Mouse (Mus musculus): ENCODE measurements at regions not wholly inside any gene's neighbourhood (a gene's known extent, or its start where the extent isn't known, plus 50 kb on each side); places are given as distances from the start of the nearest gene placed in this dataset.

DNA sequence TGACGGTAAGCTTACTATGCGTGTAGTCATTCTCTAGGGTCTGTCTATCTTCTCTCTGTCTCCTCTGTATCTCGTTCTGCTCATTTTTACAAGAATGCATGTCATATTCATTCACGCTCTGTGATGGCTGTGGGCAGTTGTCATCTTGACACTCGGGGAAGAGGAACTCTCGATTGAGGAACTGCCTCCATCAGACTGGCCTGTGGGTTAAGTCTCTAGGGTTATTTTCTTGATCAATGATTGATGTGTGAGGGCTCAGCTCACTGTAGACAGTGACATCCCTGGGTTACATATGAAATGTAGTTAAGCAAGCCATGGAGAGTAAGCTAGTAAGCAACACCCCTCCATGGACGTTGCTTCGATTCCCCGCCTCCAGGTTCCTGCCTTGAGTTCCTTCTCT is 178.0 kb upstream of the Rreb1 start:
- no peak overlapping the region for H3K27ac ChIP-seq (ENCODE audit: insufficient read depth, low read length)
- 91% methylated on average over 9 of the region's 9 CpGs for WGBS
- DNase-seq = no peak
- no peak for TF ChIP-seq POLR2A (IDR thresholded peaks at IDR 0.05; ENCODE audit: borderline replicate concordance, insufficient read depth, low read length)
- TF ChIP-seq CTCF (IDR thresholded peaks at IDR 0.05; ENCODE audit: borderline replicate concordance, insufficient read depth, low read depth, low read length) = no peak
- H3K4me3 ChIP-seq (replicated peaks; ENCODE audit: insufficient read depth, low read depth, low read length) = no peak overlapping the region
- H3K27me3 ChIP-seq (ENCODE audit: control insufficient read depth, insufficient read depth, low read length) = no peaks in the 10 kb centered on the region
- H3K4me1 ChIP-seq (ENCODE audit: control insufficient read depth, insufficient read depth, low read length) = no peaks in the 10 kb centered on the region

GRCm38 (mm10) chr13:37601068-37601467 is 177.1 kb upstream of the Rreb1 start:
- 64% methylated on average over 7 of the region's 7 CpGs for WGBS
- H3K4me1 ChIP-seq (ENCODE audit: control insufficient read depth, insufficient read depth, low read length) = no peaks in the 10 kb centered on the region
- H3K4me3 ChIP-seq (replicated peaks; ENCODE audit: insufficient read depth, low read depth, low read length) = no peak overlapping the region
- H3K27me3 ChIP-seq (ENCODE audit: control insufficient read depth, insufficient read depth, low read length) = no peaks in the 10 kb centered on the region
- TF ChIP-seq POLR2A (IDR thresholded peaks at IDR 0.05; ENCODE audit: borderline replicate concordance, insufficient read depth, low read length) = no peak
- no peak for TF ChIP-seq CTCF (IDR thresholded peaks at IDR 0.05; ENCODE audit: borderline replicate concordance, insufficient read depth, low read depth, low read length)
- no peak overlapping the region for H3K27ac ChIP-seq (ENCODE audit: insufficient read depth, low read length)
- DNase-seq = no peak

DNA sequence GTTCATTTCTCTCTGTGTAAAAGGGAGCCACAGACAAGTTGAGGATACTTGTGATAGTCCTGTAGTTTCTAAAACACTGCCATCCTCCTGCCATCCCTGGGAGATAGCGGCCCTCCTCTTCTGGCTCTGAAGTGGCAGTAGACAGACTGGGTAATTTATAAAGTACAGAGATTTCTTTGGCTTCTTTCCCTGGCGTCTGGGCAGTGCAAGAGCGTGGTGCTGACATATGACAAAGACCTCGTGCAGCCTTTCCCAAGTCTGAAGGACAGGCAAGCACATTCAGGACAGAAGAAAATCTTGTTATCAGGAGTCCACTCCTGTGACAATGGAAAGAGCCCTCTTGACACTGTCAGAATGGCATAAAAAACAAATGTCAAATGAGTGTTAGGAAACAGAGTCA is 175.9 kb upstream of the Rreb1 start:
- DNase-seq = no peak
- Histone ChIP-seq H3K27me3 (ENCODE audit: control insufficient read depth, insufficient read depth, low read length) (no peaks in the 10 kb centered on the region), H3K4me3 (replicated peaks; ENCODE audit: insufficient read depth, low read depth, low read length) (no peak overlapping the region), H3K4me1 (ENCODE audit: control insufficient read depth, insufficient read depth, low read length) (no peaks in the 10 kb centered on the region), H3K27ac (ENCODE audit: insufficient read depth, low read length) (no peak overlapping the region)
- 11% methylated on average over 4 of the region's 4 CpGs for WGBS
- no peak for TF ChIP-seq CTCF (IDR thresholded peaks at IDR 0.05; ENCODE audit: borderline replicate concordance, insufficient read depth, low read depth, low read length)
- TF ChIP-seq POLR2A (IDR thresholded peaks at IDR 0.05; ENCODE audit: borderline replicate concordance, insufficient read depth, low read length) = no peak

- no peak overlapping the region for H3K27ac ChIP-seq (ENCODE audit: insufficient read depth, low read length)
- H3K4me1 ChIP-seq (ENCODE audit: control insufficient read depth, insufficient read depth, low read length) = no peaks in the 10 kb centered on the region
- 81% methylated on average over 8 of the region's 8 CpGs for WGBS
- TF ChIP-seq POLR2A (IDR thresholded peaks at IDR 0.05; ENCODE audit: borderline replicate concordance, insufficient read depth, low read length) = no peak
- no peak for TF ChIP-seq CTCF (IDR thresholded peaks at IDR 0.05; ENCODE audit: borderline replicate concordance, insufficient read depth, low read depth, low read length)
- DNase-seq = no peak
- no peaks in the 10 kb centered on the region for H3K27me3 ChIP-seq (ENCODE audit: control insufficient read depth, insufficient read depth, low read length)
- no peak overlapping the region for H3K4me3 ChIP-seq (replicated peaks; ENCODE audit: insufficient read depth, low read depth, low read length)
Measured at GRCm38 (mm10) chr13:37603226-37603994, 174.8 kb upstream of the Rreb1 start.

- TF ChIP-seq POLR2A (IDR thresholded peaks at IDR 0.05; ENCODE audit: borderline replicate concordance, insufficient read depth, low read length) (no peak), CTCF (IDR thresholded peaks at IDR 0.05; ENCODE audit: borderline replicate concordance, insufficient read depth, low read depth, low read length) (no peak)
- no peak overlapping the region for H3K27ac ChIP-seq (ENCODE audit: insufficient read depth, low read length)
- WGBS = 90% methylated on average over 5 of the region's 5 CpGs
- no peak for DNase-seq
- H3K4me1 ChIP-seq (ENCODE audit: control insufficient read depth, insufficient read depth, low read length) = no peaks in the 10 kb centered on the region
- H3K4me3 ChIP-seq (replicated peaks; ENCODE audit: insufficient read depth, low read depth, low read length) = no peak overlapping the region
- H3K27me3 ChIP-seq (ENCODE audit: control insufficient read depth, insufficient read depth, low read length) = no peaks in the 10 kb centered on the region
Measured at GRCm38 (mm10) chr13:37606250-37606649, 171.9 kb upstream of the Rreb1 start.

DNA sequence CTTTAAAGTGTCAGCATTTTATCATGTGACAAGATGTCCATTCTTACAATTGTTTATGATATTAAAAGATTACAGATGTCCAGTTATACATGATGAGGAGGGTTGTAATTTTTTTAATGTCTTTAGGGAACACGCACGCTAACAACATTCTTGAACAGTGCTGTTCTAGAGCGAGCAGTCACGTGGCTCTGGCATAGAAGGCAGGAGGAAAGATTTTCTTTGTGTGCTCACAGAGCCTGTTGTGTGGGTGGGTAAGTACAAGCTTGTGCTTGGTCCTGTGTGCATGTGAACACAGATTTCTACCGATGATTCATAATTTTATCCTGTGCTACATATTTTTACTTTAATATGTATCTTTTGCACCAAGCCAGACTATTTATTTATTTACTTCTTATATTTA is 169.1 kb upstream of the Rreb1 start:
- TF ChIP-seq CTCF (IDR thresholded peaks at IDR 0.05; ENCODE audit: borderline replicate concordance, insufficient read depth, low read depth, low read length) = no peak
- DNase-seq = no peak
- H3K27me3 ChIP-seq (ENCODE audit: control insufficient read depth, insufficient read depth, low read length) = no peaks in the 10 kb centered on the region
- 81% methylated on average over 5 of the region's 5 CpGs for WGBS
- H3K4me3 ChIP-seq (replicated peaks; ENCODE audit: insufficient read depth, low read depth, low read length) = no peak overlapping the region
- no peaks in the 10 kb centered on the region for H3K4me1 ChIP-seq (ENCODE audit: control insufficient read depth, insufficient read depth, low read length)
- H3K27ac ChIP-seq (ENCODE audit: insufficient read depth, low read length) = no peak overlapping the region

- H3K4me3 ChIP-seq (replicated peaks; ENCODE audit: insufficient read depth, low read depth, low read length) = no peak overlapping the region
- TF ChIP-seq POLR2A (IDR thresholded peaks at IDR 0.05; ENCODE audit: borderline replicate concordance, insufficient read depth, low read length) (no peak), CTCF (IDR thresholded peaks at IDR 0.05; ENCODE audit: borderline replicate concordance, insufficient read depth, low read depth, low read length) (no peak)
- no peak overlapping the region for H3K27ac ChIP-seq (ENCODE audit: insufficient read depth, low read length)
- DNase-seq = no peak
- no peaks in the 10 kb centered on the region for H3K4me1 ChIP-seq (ENCODE audit: control insufficient read depth, insufficient read depth, low read length)
- WGBS = 93% methylated on average over 3 of the region's 3 CpGs
- H3K27me3 ChIP-seq (ENCODE audit: control insufficient read depth, insufficient read depth, low read length) = no peaks in the 10 kb centered on the region
Measured at GRCm38 (mm10) chr13:37611387-37611786, 166.8 kb upstream of the Rreb1 start.

DNA sequence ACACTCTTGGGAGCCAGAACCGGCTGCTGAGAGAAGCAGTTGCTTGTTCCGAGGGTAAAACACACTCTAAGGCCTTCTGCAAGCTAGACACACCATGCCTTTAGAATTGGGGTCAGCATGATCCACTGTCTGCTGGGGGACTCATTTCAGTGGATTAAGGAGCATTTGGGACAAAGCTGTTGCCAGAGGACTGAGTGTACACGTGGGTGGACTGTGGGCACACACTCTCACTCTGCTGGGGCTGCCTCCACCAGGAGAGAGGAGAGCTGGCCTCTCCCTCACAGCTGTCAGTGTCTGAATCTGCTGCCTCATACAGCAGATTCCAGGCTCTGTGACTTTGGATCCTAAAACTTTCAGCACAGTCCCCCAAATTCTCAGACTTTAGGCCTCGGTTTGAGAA is 161.2 kb upstream of the Rreb1 start:
- no peak for TF ChIP-seq CTCF (IDR thresholded peaks at IDR 0.05; ENCODE audit: borderline replicate concordance, insufficient read depth, low read depth, low read length)
- TF ChIP-seq POLR2A (IDR thresholded peaks at IDR 0.05; ENCODE audit: borderline replicate concordance, insufficient read depth, low read length) = no peak
- no peak overlapping the region for H3K4me3 ChIP-seq (replicated peaks; ENCODE audit: insufficient read depth, low read depth, low read length)
- H3K27me3 ChIP-seq (ENCODE audit: control insufficient read depth, insufficient read depth, low read length) = no peaks in the 10 kb centered on the region
- 62% methylated on average over 4 of the region's 4 CpGs for WGBS
- H3K27ac ChIP-seq (ENCODE audit: insufficient read depth, low read length) = no peak overlapping the region
- no peak for DNase-seq
- no peaks in the 10 kb centered on the region for H3K4me1 ChIP-seq (ENCODE audit: control insufficient read depth, insufficient read depth, low read length)

Data from cerebellum, adult 2 months (tissue).